Mouse (Mus musculus) bone marrow macrophage, adult 2 months (primary cell): ENCODE results near the gene Rnf149. TPM values are rescaled to one million over a fixed set of nuclear protein-coding genes. Genes with fewer than 3 reads are reported as not detected.
A peak's percentile ranks its signal among the peaks of the same experiment; 100 is the strongest.

Source experiments
- H3K27ac ChIP-seq: 2 replicates; pipeline ENCODE4 v1.5.1; 2012; ENCODE audit warnings: low read depth, low read length; ENCODE audit not compliant: insufficient read depth
- H3K4me1 ChIP-seq: 2 replicates; pipeline ENCODE4 v1.6.1; 2012; ENCODE audit warnings: low read length; ENCODE audit not compliant: control insufficient read depth, insufficient read depth
- H3K4me3 ChIP-seq: 2 replicates; pipeline ENCODE4 v1.5.1; 2012; ENCODE audit warnings: mild to moderate bottlenecking, low read length, moderate library complexity; ENCODE audit not compliant: insufficient read depth
- CTCF ChIP-seq: IDR thresholded peaks from 2 replicates; pipeline ENCODE4 v1.5.1; 2012; ENCODE audit warnings: low read depth, mild to moderate bottlenecking, low read length, moderate library complexity
- POLR2A ChIP-seq: IDR thresholded peaks from 2 replicates; pipeline ENCODE4 v1.6.1; 2012; ENCODE audit warnings: mild to moderate bottlenecking, low read depth, low read length, borderline replicate concordance
- polyA plus RNA-seq: library from polyadenylated mRNA; stranded (reverse); fragments of >200 nt; gene quantifications from 2 replicates; pipeline ENCODE4 v1.2.4, GENCODE M21; 2012; ENCODE audit not compliant: missing spikeins, insufficient read depth, insufficient read length

The Rnf149 gene
- polyA plus RNA-seq, 1 experiment: 113 TPM

DNA sequence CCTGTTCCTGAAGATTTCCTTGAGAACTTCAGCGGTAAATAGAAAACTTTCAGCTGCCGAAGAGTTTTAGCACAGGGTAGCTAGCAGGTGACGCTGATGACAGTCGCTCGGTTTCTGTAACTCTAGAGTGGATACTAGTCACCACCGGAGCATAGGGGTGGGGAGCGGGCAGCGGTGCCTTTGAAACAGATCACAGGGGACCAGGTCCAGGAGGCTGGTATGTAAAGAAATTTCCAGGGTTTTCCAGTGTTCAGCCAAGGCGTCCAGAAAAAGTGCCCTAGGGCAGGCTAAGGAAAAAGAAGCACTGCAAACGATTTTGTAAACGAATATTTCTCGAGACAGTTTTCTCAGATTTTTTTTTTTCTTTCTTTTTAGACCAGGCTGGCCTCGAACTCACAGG lies 42.4 kb downstream of the Rnf149 start, which contains the start of gene Cnot11:
Cnot11 (plus strand) TSS at position 162 of the 400 bp plus-strand sequence.
- H3K4me3 ChIP-seq: peak within 1 kb of the TSS; percentile 98
- peak within 1 kb of the TSS; percentile 60 for H3K27ac ChIP-seq
- H3K4me1 ChIP-seq: peaks cover 4% of the 10 kb centered on the region; the same call in 1 of the 2 replicates
- TF ChIP-seq POLR2A (no peak), CTCF (no peak)

DNA sequence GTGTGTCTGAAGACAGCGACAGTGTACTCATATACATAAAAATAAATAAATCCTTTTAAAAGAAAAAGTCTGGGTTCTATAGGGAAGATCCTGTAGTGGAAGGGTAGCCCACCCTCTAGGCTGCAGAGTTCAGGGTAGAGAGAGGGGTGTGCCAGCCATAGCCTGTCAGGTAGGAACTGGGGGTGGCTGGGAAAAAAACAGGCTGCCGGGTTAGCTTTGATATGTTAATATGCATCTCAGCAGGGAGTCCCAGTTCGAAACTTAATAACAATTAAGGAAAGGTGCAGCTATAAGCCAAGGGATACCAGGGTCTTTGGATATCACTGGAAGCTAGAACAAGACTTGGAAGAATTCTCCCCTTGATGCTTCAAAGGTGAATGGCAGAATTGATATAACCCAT lies 43.3 kb downstream of the Rnf149 start:
- no peak for TF ChIP-seq CTCF
- TF ChIP-seq POLR2A: no peak
- Histone ChIP-seq H3K4me1 (peaks cover 4% of the 10 kb centered on the region; the same call in 1 of the 2 replicates), H3K27ac (no peak overlapping the region), H3K4me3 (no peak overlapping the region)

DNA sequence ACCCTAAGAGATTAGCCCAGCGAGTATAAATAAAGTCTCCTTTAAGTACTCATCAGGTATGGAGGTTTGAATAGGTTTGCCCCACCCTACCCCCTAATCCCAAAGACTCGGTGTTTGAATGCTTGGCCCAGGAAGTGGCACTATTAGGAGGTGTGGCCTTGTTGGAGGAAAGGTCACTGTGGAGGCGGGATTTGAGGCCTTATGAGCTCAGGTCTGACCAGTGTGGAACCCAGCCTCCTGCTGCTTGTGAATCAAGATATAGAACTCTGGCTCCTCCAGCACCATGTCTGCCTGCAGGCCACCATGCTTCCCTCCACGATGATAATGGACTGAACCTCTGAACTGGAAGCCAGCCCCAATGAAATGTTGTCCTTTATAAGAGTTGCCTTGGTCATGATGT lies 46.2 kb downstream of the Rnf149 start:
- Histone ChIP-seq H3K27ac (no peak overlapping the region), H3K4me3 (no peak overlapping the region), H3K4me1 (peaks cover 11% of the 10 kb centered on the region)
- no peak for TF ChIP-seq CTCF
- no peak for TF ChIP-seq POLR2A

DNA sequence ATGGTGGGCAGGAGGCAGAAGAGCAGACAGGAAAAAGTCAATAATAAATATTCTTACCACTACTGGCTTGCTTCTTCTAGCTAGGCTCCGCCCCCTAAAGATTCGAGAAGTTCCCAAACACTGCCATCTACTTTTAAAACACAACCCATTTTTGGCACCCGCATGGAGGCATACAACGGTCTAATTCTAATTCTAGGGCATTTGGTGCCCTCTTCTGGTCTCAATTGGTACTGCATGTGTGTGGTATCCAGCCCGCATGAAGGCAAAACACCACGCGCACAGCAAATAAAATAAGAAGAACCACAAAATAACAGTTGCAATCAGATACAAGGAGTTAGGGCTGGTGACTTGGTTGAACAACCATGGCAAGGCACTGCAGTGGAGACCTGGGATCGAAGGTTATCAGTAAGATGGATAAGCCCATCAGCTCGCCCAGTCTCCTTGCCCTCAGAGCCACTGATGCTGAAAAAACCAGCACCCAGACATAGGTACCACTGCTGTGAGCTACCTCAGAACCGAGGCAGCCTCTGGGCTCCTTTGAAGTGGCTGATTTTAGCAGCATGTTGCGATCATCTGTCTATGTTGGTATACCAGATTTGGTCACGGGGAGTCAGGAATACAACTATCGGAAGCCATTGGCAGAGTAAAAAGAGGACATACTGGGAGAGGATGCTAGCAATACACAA lies 46.8 kb downstream of the Rnf149 start:
- TF ChIP-seq CTCF (peak; percentile 49), POLR2A (no peak)
- H3K27ac ChIP-seq: no peak overlapping the region
- H3K4me1 ChIP-seq: peaks cover 14% of the 10 kb centered on the region
- no peak overlapping the region for H3K4me3 ChIP-seq

DNA sequence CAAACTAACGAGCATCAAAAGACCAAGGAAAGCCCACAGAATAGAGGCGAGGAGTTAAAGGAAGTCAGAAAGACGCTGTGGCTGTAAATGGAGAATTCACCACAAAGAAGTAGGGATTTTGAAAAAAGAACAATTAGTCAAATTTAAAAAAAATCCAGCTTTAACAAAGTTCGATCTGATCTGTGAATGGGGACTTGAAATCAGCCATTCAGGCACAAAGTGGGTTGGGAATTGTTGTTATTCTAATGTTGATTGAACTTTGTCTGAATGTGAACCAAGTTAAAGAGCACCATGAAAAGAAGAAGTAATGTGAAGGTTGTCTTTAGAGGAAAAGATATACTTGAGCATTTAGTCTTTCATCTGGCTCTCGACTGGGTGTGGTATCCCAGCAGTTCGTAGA lies 48.9 kb downstream of the Rnf149 start:
- no peak overlapping the region for H3K4me3 ChIP-seq
- TF ChIP-seq CTCF (no peak), POLR2A (no peak)

DNA sequence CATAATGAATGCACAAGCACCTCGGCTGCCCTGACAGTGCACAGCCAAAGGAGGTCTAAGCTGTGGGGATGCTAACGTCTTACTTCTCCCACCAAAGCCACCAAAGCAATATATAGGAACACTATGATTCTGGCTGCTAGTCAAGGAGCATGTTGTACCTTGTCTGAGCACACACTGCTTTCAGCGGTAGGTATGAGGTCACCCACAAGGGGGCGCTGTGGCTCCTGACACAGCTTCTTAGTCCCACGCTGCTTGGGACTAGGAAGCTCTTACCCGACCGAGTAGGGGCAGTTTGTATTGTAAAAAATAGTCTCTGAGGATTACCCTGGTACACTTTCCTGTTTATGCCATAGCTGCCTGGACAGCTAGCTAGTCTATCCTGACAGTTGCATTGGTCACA lies 49.8 kb downstream of the Rnf149 start:
- TF ChIP-seq CTCF (peak; percentile 93), POLR2A (no peak)
- Histone ChIP-seq H3K4me3 (no peak overlapping the region), H3K27ac (no peak overlapping the region), H3K4me1 (peaks cover 17% of the 10 kb centered on the region)

More for the DNA sequence above, 48.9 kb downstream of the Rnf149 start:
- Histone ChIP-seq H3K4me1 (peaks cover 17% of the 10 kb centered on the region), H3K27ac (no peak overlapping the region)

DNA sequence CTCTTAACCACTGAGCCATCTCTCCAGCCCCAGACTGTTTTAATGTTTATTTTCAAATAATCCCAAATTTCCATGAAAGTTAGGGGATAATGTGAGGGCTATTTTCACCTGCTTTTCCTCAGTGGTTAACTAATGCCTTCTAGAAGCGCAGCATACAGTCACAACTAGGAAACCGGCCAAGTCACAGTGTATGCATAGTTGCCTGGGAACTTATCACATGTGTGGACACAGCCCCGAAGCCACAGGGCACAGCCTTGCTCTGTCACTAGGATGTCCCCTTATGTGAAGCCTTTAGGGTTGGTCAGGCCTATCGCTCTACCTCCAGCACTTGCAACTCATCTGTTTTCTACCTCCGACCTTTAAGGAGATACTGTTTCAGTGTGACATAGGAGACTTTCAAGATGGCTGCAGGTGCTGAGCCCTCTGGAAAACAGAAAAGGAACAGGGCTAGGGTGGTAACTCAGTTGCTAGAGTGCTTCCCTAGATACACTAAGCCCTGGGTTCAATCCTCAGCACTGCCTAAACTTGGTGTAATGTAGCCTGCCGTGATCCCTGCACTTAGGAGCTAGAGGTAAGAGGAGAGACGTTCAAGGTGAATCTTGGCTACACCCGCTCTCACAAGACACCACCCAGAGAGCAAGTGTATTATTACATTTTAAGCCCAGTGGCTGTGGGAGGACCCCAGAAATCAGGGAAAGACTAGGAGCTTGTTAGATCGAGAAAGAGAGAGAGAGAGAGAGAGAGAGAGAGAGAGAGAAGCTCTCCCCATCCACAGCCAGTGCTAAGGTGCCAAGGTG lies 50.6 kb downstream of the Rnf149 start:
- TF ChIP-seq POLR2A: no peak
- no peak for TF ChIP-seq CTCF
- no peak overlapping the region for H3K4me3 ChIP-seq
- no peak overlapping the region for H3K27ac ChIP-seq
- H3K4me1 ChIP-seq: peaks cover 17% of the 10 kb centered on the region

DNA sequence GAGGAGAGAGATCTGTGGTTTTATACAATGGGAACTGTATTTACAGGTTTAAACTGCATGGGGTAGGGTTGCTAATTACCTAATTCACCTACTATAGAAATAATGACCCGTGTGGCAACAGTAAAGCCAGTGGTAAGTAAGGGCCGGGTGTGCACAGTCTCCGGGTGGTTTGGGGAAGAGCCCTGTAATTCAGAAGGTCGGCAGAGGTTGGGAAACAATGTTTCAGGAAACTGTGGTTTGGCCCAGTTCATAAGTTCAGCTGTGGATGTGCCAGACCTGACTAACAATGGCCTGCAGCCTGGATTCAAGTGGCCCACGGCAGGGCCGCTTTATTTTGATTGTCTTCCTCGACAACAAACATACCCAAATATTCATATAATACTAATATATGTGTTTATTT lies 51.4 kb downstream of the Rnf149 start:
- Histone ChIP-seq H3K27ac (no peak overlapping the region), H3K4me1 (peaks cover 17% of the 10 kb centered on the region), H3K4me3 (no peak overlapping the region)
- TF ChIP-seq POLR2A: no peak
- no peak for TF ChIP-seq CTCF

DNA sequence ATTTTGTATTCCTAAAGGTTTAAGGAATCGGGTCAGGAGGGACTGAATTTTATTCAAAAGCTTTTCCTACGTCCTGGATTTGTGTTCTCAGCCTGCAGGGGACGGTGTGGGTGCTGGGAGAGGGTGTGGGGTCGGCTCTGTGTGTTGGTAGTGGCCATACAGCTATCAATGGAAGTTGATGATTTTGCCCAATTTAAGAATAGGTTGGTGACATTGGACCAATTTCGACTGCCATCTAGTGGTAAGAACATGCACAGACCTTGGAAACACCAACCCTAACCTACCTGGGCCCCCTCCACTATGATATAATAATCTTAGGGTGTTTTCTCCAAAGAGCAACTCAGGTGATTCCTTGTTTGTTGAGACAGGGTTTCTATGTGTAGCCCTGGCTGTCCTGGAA lies 54.7 kb downstream of the Rnf149 start:
- TF ChIP-seq POLR2A (no peak), CTCF (peak; percentile 30; the same call in 1 of the 2 replicates)
- no peak overlapping the region for H3K27ac ChIP-seq
- H3K4me1 ChIP-seq: peaks cover 17% of the 10 kb centered on the region
- no peak overlapping the region for H3K4me3 ChIP-seq

DNA sequence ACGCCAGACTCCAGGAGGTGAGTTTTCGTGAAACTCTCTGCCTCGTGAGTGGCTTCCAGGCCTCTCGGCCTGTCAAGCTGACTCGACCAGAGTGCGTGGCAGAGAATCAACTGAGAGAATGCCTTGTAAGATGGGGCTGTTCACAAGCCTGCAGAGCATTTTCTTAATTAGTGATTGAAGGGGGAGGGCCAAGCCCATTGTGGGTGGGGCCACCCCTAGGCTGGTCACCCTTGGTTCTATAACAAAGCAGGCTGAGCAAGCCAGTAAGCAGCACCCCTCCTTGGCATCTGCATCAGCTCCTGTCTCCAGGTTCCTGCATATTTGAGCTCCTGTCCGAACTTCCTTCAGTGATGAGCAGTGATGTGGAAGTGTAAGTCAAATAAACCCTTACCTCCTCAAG lies 55.9 kb downstream of the Rnf149 start:
- TF ChIP-seq CTCF (no peak), POLR2A (no peak)
- Histone ChIP-seq H3K4me3 (no peak overlapping the region), H3K4me1 (peaks cover 9% of the 10 kb centered on the region), H3K27ac (no peak overlapping the region)
